Mouse (Mus musculus) thymus, adult 2 months (tissue): ENCODE measurements around the gene Pcnx2. TPM values are rescaled to one million over a fixed set of nuclear protein-coding genes. Genes with fewer than 3 reads are reported as not detected.

Experiments used
- DNase-seq: peaks from one replicate; pipeline ENCODE4 v3.0.0; 2021
- H3K27ac ChIP-seq: fragments of 200-500 bp; 2 replicates; pipeline ENCODE4 v1.5.1; 2012; ENCODE audit warnings: low read length, control low read depth; ENCODE audit not compliant: control insufficient read depth, insufficient read depth
- H3K27me3 ChIP-seq: fragments of 200-500 bp; 2 replicates; pipeline ENCODE4 v1.6.1; 2012; ENCODE audit warnings: mild to moderate bottlenecking, low read length, moderate library complexity, mixed read lengths; ENCODE audit not compliant: control insufficient read depth, insufficient read depth
- H3K36me3 ChIP-seq: fragments of 200-500 bp; 2 replicates; pipeline ENCODE4 v1.6.1; 2012; ENCODE audit warnings: mild to moderate bottlenecking, low read length, moderate library complexity; ENCODE audit not compliant: control insufficient read depth, insufficient read depth
- H3K4me1 ChIP-seq: fragments of 200-500 bp; replicated peaks from 2 replicates; pipeline ENCODE4 v1.6.1; 2012; ENCODE audit warnings: low read length; ENCODE audit not compliant: control insufficient read depth, insufficient read depth
- H3K4me3 ChIP-seq: fragments of 200-500 bp; 2 replicates; pipeline ENCODE4 v1.5.1; 2012; ENCODE audit warnings: mild to moderate bottlenecking, low read length, control low read depth, moderate library complexity; ENCODE audit not compliant: control insufficient read depth, insufficient read depth
- CTCF ChIP-seq: fragments of 200-500 bp; IDR thresholded peaks from 2 replicates; pipeline ENCODE4 v1.5.1; 2012; ENCODE audit warnings: mild to moderate bottlenecking, control low read depth, low read length, moderate library complexity, borderline replicate concordance; ENCODE audit not compliant: control insufficient read depth, poor library complexity, insufficient read depth; ENCODE audit errors: extremely low read depth
- POLR2A ChIP-seq: fragments of 200-500 bp; IDR thresholded peaks from 2 replicates; pipeline ENCODE4 v1.6.1; 2012; ENCODE audit warnings: mild to moderate bottlenecking, low read length, control low read depth, moderate library complexity; ENCODE audit not compliant: control insufficient read depth, poor library complexity, insufficient read depth; ENCODE audit errors: extremely low read depth
- WGBS: fragments of 180-500 bp; shearing (Covaris S2); methylation state at CpG from one replicate; pipeline ENCODE4 v1.1.7; 2018; 5-methylcytosine and 5-hydroxymethylcytosine counted together
- polyA plus RNA-seq: library from polyadenylated mRNA; depleted of rRNA; stranded (reverse); fragments of >200 nt; gene quantifications from 2 replicates; pipeline ENCODE4 v1.2.3, GENCODE M21; 2012

Pcnx2 gene
- polyA plus RNA-seq, 1 experiment, result 0.34 TPM

DNA sequence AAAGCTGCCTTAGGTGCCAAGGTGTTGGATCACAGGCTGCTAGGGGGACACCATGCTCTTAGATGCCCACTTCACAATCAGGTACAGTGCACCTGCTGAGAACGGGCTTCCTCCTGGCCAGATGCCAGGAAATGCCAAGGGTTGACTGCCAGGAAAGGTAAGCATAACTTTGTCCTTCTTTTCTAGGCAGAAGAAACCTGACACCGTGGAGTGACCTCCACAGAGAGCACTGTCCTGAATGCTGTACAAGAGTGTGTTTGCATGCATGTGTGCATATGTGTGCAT lies 24.9 kb downstream of the Pcnx2 start:
- Histone ChIP-seq H3K4me3 (no peak overlapping the region), H3K27ac (no peak overlapping the region), H3K27me3 (no peaks in the 10 kb centered on the region), H3K36me3 (no peaks in the 10 kb centered on the region), H3K4me1 (peaks cover 4% of the 10 kb centered on the region; the same call in 1 of the 2 replicates)
- 79% methylated on average over 2 of the region's 2 CpGs for WGBS
- no peak for DNase-seq
- TF ChIP-seq POLR2A (no peak), CTCF (no peak)

GRCm38 (mm10) chr8:125872501-125873249 lies 25.4 kb downstream of the Pcnx2 start:
- WGBS, result 73% methylated on average over 9 of the region's 9 CpGs
- no peak overlapping the region for H3K4me3 ChIP-seq
- H3K36me3 ChIP-seq, result no peaks in the 10 kb centered on the region
- no peak for TF ChIP-seq POLR2A
- TF ChIP-seq CTCF, result no peak
- no peak overlapping the region for H3K27ac ChIP-seq
- no peaks in the 10 kb centered on the region for H3K27me3 ChIP-seq
- H3K4me1 ChIP-seq, result peaks cover 4% of the 10 kb centered on the region; the same call in 1 of the 2 replicates
- no peak for DNase-seq

- H3K4me3 ChIP-seq, result no peak overlapping the region
- no peaks in the 10 kb centered on the region for H3K27me3 ChIP-seq
- DNase-seq, result peak; percentile 28
- TF ChIP-seq POLR2A (0 out of 2 replicates have a peak, but pooled peaks have one; percentile 8), CTCF (peak; percentile 78; the same call in 1 of the 2 replicates)
- H3K4me1 ChIP-seq, result peaks cover 4% of the 10 kb centered on the region; the same call in 1 of the 2 replicates
- H3K36me3 ChIP-seq, result no peaks in the 10 kb centered on the region
- under 1% methylated on average over 7 of the region's 7 CpGs for WGBS
- no peak overlapping the region for H3K27ac ChIP-seq
Observed at GRCm38 (mm10) chr8:125870821-125871321, 27.2 kb downstream of the Pcnx2 start.

- H3K36me3 ChIP-seq, result no peaks in the 10 kb centered on the region
- WGBS, result 52% methylated on average over 6 of the region's 6 CpGs
- TF ChIP-seq CTCF (no peak), POLR2A (no peak)
- no peaks in the 10 kb centered on the region for H3K27me3 ChIP-seq
- peaks cover 4% of the 10 kb centered on the region; the same call in 1 of the 2 replicates for H3K4me1 ChIP-seq
- no peak overlapping the region for H3K27ac ChIP-seq
- no peak overlapping the region for H3K4me3 ChIP-seq
- no peak for DNase-seq
Observed at GRCm38 (mm10) chr8:125870179-125870702, 27.9 kb downstream of the Pcnx2 start.

GRCm38 (mm10) chr8:125869739-125870138 lies 28.4 kb downstream of the Pcnx2 start:
- WGBS, result 96% methylated on average over 3 of the region's 3 CpGs
- no peak for TF ChIP-seq CTCF
- TF ChIP-seq POLR2A, result no peak
- Histone ChIP-seq H3K36me3 (no peaks in the 10 kb centered on the region), H3K27ac (no peak overlapping the region), H3K4me3 (no peak overlapping the region), H3K4me1 (peaks cover 4% of the 10 kb centered on the region; the same call in 1 of the 2 replicates), H3K27me3 (no peaks in the 10 kb centered on the region)
- no peak for DNase-seq

DNA sequence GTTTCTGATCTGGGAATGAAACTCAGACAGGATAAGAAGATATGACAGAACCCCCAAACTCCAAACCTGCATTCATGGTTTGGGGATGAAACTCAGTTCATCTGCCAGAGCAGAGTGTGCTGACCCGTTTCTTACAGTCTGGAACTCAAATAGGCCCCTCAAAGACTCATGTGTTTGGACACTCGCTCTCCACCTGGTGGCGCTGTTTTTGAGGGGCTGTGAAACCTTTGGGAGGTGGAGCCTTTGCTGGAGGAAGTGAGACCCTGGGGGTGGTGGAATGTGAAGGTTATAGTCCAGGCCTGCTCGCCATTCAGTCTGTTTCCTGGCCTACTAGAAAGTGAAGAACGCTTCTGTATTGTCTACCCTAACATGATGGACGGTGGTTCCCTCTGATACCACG lies 29.6 kb downstream of the Pcnx2 start:
- no peak overlapping the region for H3K27ac ChIP-seq
- H3K27me3 ChIP-seq, result no peaks in the 10 kb centered on the region
- no peak for DNase-seq
- peaks cover 4% of the 10 kb centered on the region; the same call in 1 of the 2 replicates for H3K4me1 ChIP-seq
- H3K4me3 ChIP-seq, result no peak overlapping the region
- 74% methylated on average over 7 of the region's 7 CpGs for WGBS
- no peaks in the 10 kb centered on the region for H3K36me3 ChIP-seq
- TF ChIP-seq POLR2A, result no peak
- no peak for TF ChIP-seq CTCF
